Mouse (Mus musculus): ENCODE measurements around the gene Prima1. TPM values are rescaled to one million over a fixed set of nuclear protein-coding genes. Genes with fewer than 3 reads are reported as not detected.

The Prima1 gene
- 1 to 10 TPM; 1.9 to 3.9 (median 2.5) TPM for total RNA-seq (2022)

- DNase-seq = peak; percentile 38
Observed at GRCm38 (mm10) chr12:103242083-103242581, at the start of gene Prima1. TSS of gene Prima1 (minus strand) at chr12:103242150.

GRCm38 (mm10) chr12:103287276-103287675 is 45.3 kb upstream of the Prima1 start:
- no peak for DNase-seq

GRCm38 (mm10) chr12:103283411-103283810 is 41.5 kb upstream of the Prima1 start:
- DNase-seq = no peak

GRCm38 (mm10) chr12:103282936-103283335 is 41.0 kb upstream of the Prima1 start:
- DNase-seq = no peak

- no peak for DNase-seq
Observed at GRCm38 (mm10) chr12:103281912-103282311, 40.0 kb upstream of the Prima1 start.

GRCm38 (mm10) chr12:103281491-103281890 is 39.5 kb upstream of the Prima1 start:
- no peak for DNase-seq

GRCm38 (mm10) chr12:103276422-103276821 is 34.5 kb upstream of the Prima1 start:
- DNase-seq = no peak

- DNase-seq = no peak
Observed at GRCm38 (mm10) chr12:103273732-103274131, 31.8 kb upstream of the Prima1 start.

- no peak for DNase-seq
Observed at GRCm38 (mm10) chr12:103273051-103273450, 31.1 kb upstream of the Prima1 start.

GRCm38 (mm10) chr12:103272176-103272575 is 30.2 kb upstream of the Prima1 start:
- DNase-seq = no peak

GRCm38 (mm10) chr12:103266605-103267004 is 24.7 kb upstream of the Prima1 start:
- DNase-seq = no peak

- no peak for DNase-seq
Observed at GRCm38 (mm10) chr12:103262017-103262865, 20.3 kb upstream of the Prima1 start.

GRCm38 (mm10) chr12:103252901-103253434 is 11.0 kb upstream of the Prima1 start:
- DNase-seq = peak; percentile 4

GRCm38 (mm10) chr12:103251151-103251550 is 9.2 kb upstream of the Prima1 start:
- DNase-seq = no peak

- no peak for DNase-seq
Observed at GRCm38 (mm10) chr12:103250333-103250732, 8.4 kb upstream of the Prima1 start.

GRCm38 (mm10) chr12:103243041-103243440 is 1.1 kb upstream of the Prima1 start:
- peak; percentile 13 for DNase-seq

- DNase-seq = peak; percentile 42
Observed at GRCm38 (mm10) chr12:103242591-103243025, 658 bp upstream of the Prima1 start.

- no peak for DNase-seq
Observed at GRCm38 (mm10) chr12:103241311-103242082, 453 bp downstream of the Prima1 start.

- DNase-seq = no peak
Observed at GRCm38 (mm10) chr12:103238924-103239460, 3.0 kb downstream of the Prima1 start.

GRCm38 (mm10) chr12:103235856-103236255 is 6.1 kb downstream of the Prima1 start:
- no peak for DNase-seq

- DNase-seq = no peak
Observed at GRCm38 (mm10) chr12:103235251-103235650, 6.7 kb downstream of the Prima1 start.

GRCm38 (mm10) chr12:103229058-103229457 is 12.9 kb downstream of the Prima1 start:
- DNase-seq = no peak

- DNase-seq = no peak
Observed at GRCm38 (mm10) chr12:103226121-103226520, 15.8 kb downstream of the Prima1 start.
